Mouse (Mus musculus) ES-Bruce4 (cell line): ENCODE measurements around the gene Clmn. TPM values are rescaled to one million over a fixed set of nuclear protein-coding genes. Genes with fewer than 3 reads are reported as not detected.

Experiments used
- H3K27ac ChIP-seq: 2 replicates; pipeline ENCODE4 v1.5.1; 2012; ENCODE audit warnings: low read length, inconsistent platforms; ENCODE audit not compliant: insufficient read depth
- H3K27me3 ChIP-seq: 2 replicates; pipeline ENCODE4 v1.6.1; 2012; ENCODE audit warnings: mild to moderate bottlenecking, low read length, inconsistent platforms; ENCODE audit not compliant: control insufficient read depth, poor library complexity, insufficient read depth, severe bottlenecking
- H3K36me3 ChIP-seq: 2 replicates; pipeline ENCODE4 v1.6.1; 2012; ENCODE audit warnings: inconsistent platforms, mild to moderate bottlenecking, low read length, moderate library complexity; ENCODE audit not compliant: control insufficient read depth, poor library complexity, insufficient read depth, severe bottlenecking
- H3K4me1 ChIP-seq: one replicate; pipeline ENCODE4 v1.8.1; 2011; ENCODE audit warnings: low read length; ENCODE audit not compliant: control insufficient read depth, insufficient read depth
- H3K4me3 ChIP-seq: 2 replicates; pipeline ENCODE4 v1.5.1; 2011; ENCODE audit warnings: low read depth, mild to moderate bottlenecking, low read length
- H3K9ac ChIP-seq: 2 replicates; pipeline ENCODE4 v1.6.1; 2012; ENCODE audit warnings: low read depth, mild to moderate bottlenecking, inconsistent platforms; ENCODE audit not compliant: poor library complexity, severe bottlenecking
- H3K9me3 ChIP-seq: replicated peaks from 2 replicates; pipeline ENCODE4 v1.6.1; 2012; ENCODE audit warnings: mild to moderate bottlenecking, low read length, inconsistent platforms; ENCODE audit not compliant: control insufficient read depth, poor library complexity, insufficient read depth, severe bottlenecking
- CTCF ChIP-seq: IDR thresholded peaks from one replicate; pipeline ENCODE4 v1.8.1; 2011; ENCODE audit warnings: low read depth, low read length
- EP300 ChIP-seq: IDR thresholded peaks from 2 replicates; pipeline ENCODE4 v1.6.1; 2011; ENCODE audit warnings: low read depth, low read length; ENCODE audit not compliant: insufficient read depth
- POLR2A ChIP-seq: IDR thresholded peaks from one replicate; pipeline ENCODE4 v1.8.1; 2011; ENCODE audit warnings: low read length; ENCODE audit not compliant: insufficient read depth
- polyA plus RNA-seq: library from polyadenylated mRNA; stranded (reverse); fragments of >200 nt; gene quantifications from 2 replicates; pipeline ENCODE4 v1.2.4, GENCODE M21; 2011; ENCODE audit warnings: low read depth; ENCODE audit not compliant: missing spikeins, insufficient read depth, insufficient read length

The Clmn gene
- polyA plus RNA-seq, 1 experiment, result 14.8 TPM

DNA sequence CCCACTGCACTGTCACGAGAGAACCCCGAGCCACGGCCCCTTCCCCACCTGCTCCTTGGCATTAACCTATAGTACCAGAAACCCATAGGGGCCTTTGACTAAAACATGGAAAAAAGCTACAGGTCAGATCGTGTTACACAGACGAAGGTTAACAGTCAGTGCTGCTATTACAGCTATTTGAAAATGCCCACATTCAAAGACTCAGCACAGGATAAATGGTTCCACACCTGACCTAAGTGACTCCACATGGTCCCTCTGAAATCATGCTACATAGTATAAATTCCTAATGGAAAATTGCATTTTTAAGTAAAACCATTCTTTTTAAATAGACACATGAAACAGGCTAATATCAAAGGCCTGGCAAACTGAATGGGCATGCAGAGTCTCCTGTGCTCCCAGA lies 148.5 kb downstream of the Clmn start:
- TF ChIP-seq CTCF, result no peak

GRCm38 (mm10) chr12:104715453-104715852 lies 149.4 kb downstream of the Clmn start:
- Histone ChIP-seq H3K27me3 (no peaks in the 10 kb centered on the region), H3K36me3 (peaks cover 19% of the 10 kb centered on the region), H3K27ac (no peak overlapping the region), H3K9ac (no peak overlapping the region), H3K9me3 (no peaks in the 10 kb centered on the region), H3K4me3 (no peak overlapping the region), H3K4me1 (no peaks in the 10 kb centered on the region)
- TF ChIP-seq EP300 (no peak), POLR2A (no peak), CTCF (no peak)

More for the DNA sequence above, 148.5 kb downstream of the Clmn start:
- no peak overlapping the region for H3K27ac ChIP-seq
- H3K27me3 ChIP-seq, result no peaks in the 10 kb centered on the region
- H3K4me3 ChIP-seq, result no peak overlapping the region
- peaks cover 15% of the 10 kb centered on the region for H3K36me3 ChIP-seq
- H3K9me3 ChIP-seq, result no peaks in the 10 kb centered on the region
- no peaks in the 10 kb centered on the region for H3K4me1 ChIP-seq
- no peak overlapping the region for H3K9ac ChIP-seq

Other genes with a start within 250 kb of the Clmn start
- 102 and 104 TPM in 2 replicates for gene Dicer1, start 113.1 kb downstream of the Clmn start, polyA plus RNA-seq
- 1.2 and 1.9 TPM in 2 replicates for gene Syne3, start 144.7 kb upstream of the Clmn start, polyA plus RNA-seq
- gene Glrx5, start 167.6 kb upstream of the Clmn start, polyA plus RNA-seq, result 36.4 and 38.7 TPM in 2 replicates